Mouse (Mus musculus): ENCODE measurements around the gene Gm10961.

Gene Gm10961

GRCm38 (mm10) chr3:107671509-107671908 lies 40.4 kb downstream of the Gm10961 start:
- TF ChIP-seq GATA4 (IDR thresholded peaks at IDR 0.05; ENCODE audit: insufficient replicate concordance, low read length) = no peak

- TF ChIP-seq GATA4 (IDR thresholded peaks at IDR 0.05; ENCODE audit: insufficient replicate concordance, low read length) = no peak
These were observed 49.9 kb downstream of the Gm10961 start for GRCm38 (mm10) chr3:107680790-107681576.
